Mouse (Mus musculus) cerebellum, adult 2 months (tissue): ENCODE data around the gene Sez6l. TPM values are rescaled to one million over a fixed set of nuclear protein-coding genes. Genes with fewer than 3 reads are reported as not detected.

Source experiments
- DNase-seq, 2 experiments: peaks; one replicate each; pipeline ENCODE4 v3.0.0; 2021
- H3K27ac ChIP-seq: fragments of 200-500 bp; 2 replicates; pipeline ENCODE4 v1.5.1; 2012; ENCODE audit warnings: low read length, control low read depth, inconsistent platforms; ENCODE audit not compliant: insufficient read depth
- H3K27me3 ChIP-seq: fragments of 200-500 bp; 2 replicates; pipeline ENCODE4 v1.6.1; 2012; ENCODE audit warnings: inconsistent platforms, mild to moderate bottlenecking, low read length, moderate library complexity; ENCODE audit not compliant: control insufficient read depth, insufficient read depth
- H3K4me1 ChIP-seq: fragments of 200-500 bp; 2 replicates; pipeline ENCODE4 v1.6.1; 2011; ENCODE audit warnings: low read length; ENCODE audit not compliant: control insufficient read depth, insufficient read depth
- H3K4me3 ChIP-seq: fragments of 200-500 bp; replicated peaks from 2 replicates; pipeline ENCODE3; 2011; ENCODE audit warnings: mild to moderate bottlenecking, low read depth, low read length, control low read depth; ENCODE audit not compliant: insufficient read depth
- CTCF ChIP-seq: fragments of 200-500 bp; IDR thresholded peaks from 2 replicates; pipeline ENCODE4 v1.5.1; 2011; ENCODE audit warnings: low read depth, mild to moderate bottlenecking, control low read depth, low read length, moderate library complexity, borderline replicate concordance; ENCODE audit not compliant: insufficient read depth
- POLR2A ChIP-seq: fragments of 200-500 bp; IDR thresholded peaks from 2 replicates; pipeline ENCODE4 v1.6.1; 2011; ENCODE audit warnings: low read length, control low read depth, borderline replicate concordance; ENCODE audit not compliant: insufficient read depth
- WGBS: fragments of 180-500 bp; shearing (Covaris S2); methylation state at CpG from one replicate; pipeline ENCODE4 v1.1.7; 2018; 5-methylcytosine and 5-hydroxymethylcytosine counted together
- polyA plus RNA-seq: library from polyadenylated mRNA; depleted of rRNA; stranded (reverse); fragments of >200 nt; gene quantifications from 2 replicates; pipeline ENCODE4 v1.2.3, GENCODE M21; 2012

The Sez6l gene
- polyA plus RNA-seq, 1 experiment: 81.5 TPM

GRCm38 (mm10) chr5:112560869-112561499 lies 16.0 kb downstream of the Sez6l start:
- DNase-seq: no peak
- no peak overlapping the region for H3K27ac ChIP-seq
- H3K4me1 ChIP-seq: peaks cover 27% of the 10 kb centered on the region
- no peaks in the 10 kb centered on the region for H3K27me3 ChIP-seq
- TF ChIP-seq CTCF: no peak
- TF ChIP-seq POLR2A: no peak
- H3K4me3 ChIP-seq: no peak overlapping the region
- 62% methylated on average over 15 of the region's 15 CpGs for WGBS

GRCm38 (mm10) chr5:112560139-112560538 lies 16.8 kb downstream of the Sez6l start:
- TF ChIP-seq POLR2A (no peak), CTCF (no peak)
- no peaks in the 10 kb centered on the region for H3K27me3 ChIP-seq
- no peak for DNase-seq
- WGBS: 90% methylated on average over 16 of the region's 16 CpGs
- H3K27ac ChIP-seq: no peak overlapping the region
- peaks cover 31% of the 10 kb centered on the region for H3K4me1 ChIP-seq
- no peak overlapping the region for H3K4me3 ChIP-seq

GRCm38 (mm10) chr5:112557396-112557795 lies 19.6 kb downstream of the Sez6l start:
- H3K27ac ChIP-seq: no peak overlapping the region
- peaks cover 33% of the 10 kb centered on the region for H3K4me1 ChIP-seq
- H3K4me3 ChIP-seq: no peak overlapping the region
- 82% methylated on average over 4 of the region's 4 CpGs for WGBS
- TF ChIP-seq CTCF (no peak), POLR2A (no peak)
- DNase-seq: no peak
- H3K27me3 ChIP-seq: no peaks in the 10 kb centered on the region

GRCm38 (mm10) chr5:112556640-112557039 lies 20.3 kb downstream of the Sez6l start:
- peak in 1 of 2 experiments; percentile 49 for DNase-seq
- Histone ChIP-seq H3K4me1 (peaks cover 37% of the 10 kb centered on the region), H3K27me3 (no peaks in the 10 kb centered on the region), H3K27ac (no peak overlapping the region), H3K4me3 (no peak overlapping the region)
- 41% methylated on average over 3 of the region's 3 CpGs for WGBS
- TF ChIP-seq CTCF: no peak
- no peak for TF ChIP-seq POLR2A

- TF ChIP-seq POLR2A (no peak), CTCF (no peak)
- WGBS: 83% methylated on average over 10 of the region's 10 CpGs
- no peak for DNase-seq
- H3K27ac ChIP-seq: no peak overlapping the region
- H3K4me3 ChIP-seq: no peak overlapping the region
- no peaks in the 10 kb centered on the region for H3K27me3 ChIP-seq
- peaks cover 54% of the 10 kb centered on the region for H3K4me1 ChIP-seq
These were observed 22.5 kb downstream of the Sez6l start for GRCm38 (mm10) chr5:112554508-112554907.

- DNase-seq: no peak
- WGBS: 85% methylated on average over 15 of the region's 15 CpGs
- Histone ChIP-seq H3K27me3 (no peaks in the 10 kb centered on the region), H3K27ac (no peak overlapping the region), H3K4me3 (no peak overlapping the region), H3K4me1 (peaks cover 61% of the 10 kb centered on the region)
- TF ChIP-seq CTCF (no peak), POLR2A (no peak)
These were observed 24.2 kb downstream of the Sez6l start for GRCm38 (mm10) chr5:112552786-112553185.

GRCm38 (mm10) chr5:112551975-112552728 lies 24.8 kb downstream of the Sez6l start:
- 19% methylated on average over 17 of the region's 17 CpGs for WGBS
- TF ChIP-seq CTCF: no peak
- TF ChIP-seq POLR2A: no peak
- Histone ChIP-seq H3K4me3 (no peak overlapping the region), H3K4me1 (peaks cover 66% of the 10 kb centered on the region), H3K27me3 (no peaks in the 10 kb centered on the region), H3K27ac (no peak overlapping the region)
- peak; percentile 73 to 78 for DNase-seq
